Mouse (Mus musculus): ENCODE measurements around the gene Prickle1.

Gene Prickle1

DNA sequence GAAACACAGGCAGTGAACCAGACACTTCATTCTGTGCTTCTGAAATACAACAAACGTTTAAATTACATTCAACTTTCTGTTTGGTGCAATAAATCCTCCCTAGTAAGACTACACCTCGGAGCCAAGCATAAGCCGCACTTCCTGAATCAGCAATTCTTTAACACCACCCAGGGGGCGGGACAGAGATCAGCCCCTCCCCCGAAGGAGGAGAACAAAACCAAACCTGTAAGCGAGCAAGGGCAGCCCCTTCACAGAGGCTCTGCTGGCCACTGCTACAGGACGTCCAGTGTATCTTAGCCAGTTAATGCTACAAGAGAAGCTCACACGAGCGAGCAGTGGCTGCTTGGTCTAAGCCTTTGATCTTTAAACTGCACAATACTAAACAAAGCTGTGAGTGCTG is 43.5 kb downstream of the Prickle1 start:
- DNase-seq (ENCODE audit: low spot score): peak; percentile 72

DNA sequence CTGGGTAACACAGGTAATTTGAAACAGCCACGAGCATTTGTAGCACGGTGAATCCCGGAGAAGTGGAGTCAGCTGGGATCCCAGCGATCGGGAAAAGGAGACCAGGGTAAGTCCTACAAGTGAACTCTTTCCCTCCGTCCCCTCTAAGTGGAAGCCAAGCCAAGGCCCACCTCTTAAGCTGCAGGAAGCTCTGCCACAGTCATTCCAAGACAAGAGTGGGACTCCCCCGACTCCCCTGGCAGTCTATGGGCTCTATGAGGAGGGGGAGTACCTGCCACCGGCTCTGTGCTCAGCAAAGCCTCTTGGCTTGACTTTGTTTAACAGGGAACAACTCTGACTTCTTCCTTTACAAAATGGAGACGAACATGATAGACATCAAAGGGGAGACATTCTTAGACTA is 47.4 kb downstream of the Prickle1 start:
- DNase-seq (ENCODE audit: low spot score): no peak

DNA sequence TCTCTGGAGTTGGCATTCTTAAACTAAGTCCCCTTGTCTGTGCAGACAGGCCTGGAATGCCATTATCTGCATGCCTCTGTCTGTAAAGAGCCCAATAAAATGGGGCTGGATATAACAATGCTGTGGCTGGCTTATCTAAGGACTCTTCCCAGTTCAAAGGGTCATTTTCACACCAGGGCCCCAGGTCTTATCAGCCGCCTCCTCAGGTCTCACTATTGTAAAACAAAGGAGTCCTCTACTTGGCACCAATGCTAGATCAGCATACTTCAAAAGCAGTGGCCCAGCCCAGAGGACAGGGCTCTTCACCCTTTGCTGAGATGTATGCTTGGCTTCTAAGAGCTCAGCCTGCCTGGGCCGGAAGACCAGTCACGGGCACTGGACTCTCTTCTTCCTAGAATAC is 56.3 kb downstream of the Prickle1 start:
- DNase-seq (ENCODE audit: low spot score): no peak

DNA sequence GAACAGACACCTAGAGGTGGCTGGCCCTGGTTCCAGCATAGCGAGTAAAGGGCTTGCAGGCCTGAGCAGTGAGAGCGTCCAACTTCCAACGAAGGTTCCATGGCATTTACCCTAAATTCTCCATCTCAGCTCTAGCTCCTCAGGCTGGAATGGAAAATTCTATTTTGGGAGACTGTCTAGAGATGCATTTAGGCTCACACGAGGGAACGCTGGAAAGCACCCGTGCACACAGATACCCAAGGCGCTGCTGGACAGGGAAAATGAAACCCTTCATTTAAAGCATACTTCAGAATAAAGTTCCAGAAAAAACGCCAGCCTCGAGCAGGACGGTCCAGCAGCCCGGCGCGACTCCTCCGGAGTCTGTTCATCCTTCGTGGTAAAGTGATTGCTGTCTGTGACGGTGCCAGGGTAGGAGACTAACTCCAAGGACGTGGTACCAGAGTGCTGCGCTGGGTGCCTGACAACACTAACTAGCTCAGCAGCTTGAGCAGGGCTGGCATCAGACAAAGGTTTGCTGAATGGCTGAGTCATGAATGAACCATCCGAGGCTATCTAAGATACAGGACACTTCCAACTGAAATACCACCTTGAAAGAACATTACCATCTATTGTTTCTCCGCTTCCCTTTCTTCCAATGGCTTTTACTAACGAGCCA is 57.0 kb downstream of the Prickle1 start:
- DNase-seq (ENCODE audit: low spot score): no peak

DNA sequence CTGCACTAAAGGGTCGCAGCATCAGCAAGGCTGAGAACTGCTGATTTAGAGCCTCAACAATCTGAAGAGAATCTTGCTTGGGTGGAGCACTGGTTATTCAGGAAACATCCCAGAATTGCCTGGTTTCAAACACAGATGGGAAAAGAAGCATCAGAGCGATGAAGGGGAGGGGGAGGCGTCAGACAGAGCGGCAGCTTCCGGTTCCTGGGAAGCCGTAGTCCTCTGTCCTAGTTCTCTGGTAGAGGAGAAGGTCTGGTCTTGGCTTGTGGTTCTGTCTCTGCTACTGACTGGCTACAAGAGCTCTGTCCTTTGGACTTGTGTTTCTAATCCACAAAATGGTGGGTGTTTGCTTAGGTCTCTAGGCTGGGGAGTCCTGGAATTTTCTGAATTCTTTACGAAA is 57.9 kb downstream of the Prickle1 start:
- no peak for DNase-seq (ENCODE audit: low spot score)

DNA sequence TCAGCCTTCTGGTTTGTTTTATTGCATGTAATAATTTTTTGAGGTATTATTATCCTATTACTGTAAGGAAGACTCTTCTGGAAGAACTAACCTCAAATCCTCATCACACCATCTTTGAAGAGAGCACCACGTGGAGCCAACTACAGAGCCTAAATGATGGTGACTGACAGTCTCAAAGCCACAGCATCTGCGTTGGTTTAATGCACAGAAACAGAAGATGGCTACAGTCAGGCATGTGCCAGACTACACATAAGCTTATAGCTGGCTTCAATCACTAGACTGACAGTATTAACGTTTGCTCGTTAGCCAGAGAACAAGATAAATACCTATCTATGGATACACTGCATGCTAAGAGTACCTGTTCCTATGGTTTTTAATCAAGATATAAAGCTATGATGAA is 59.5 kb downstream of the Prickle1 start:
- no peak for DNase-seq (ENCODE audit: low spot score)

DNA sequence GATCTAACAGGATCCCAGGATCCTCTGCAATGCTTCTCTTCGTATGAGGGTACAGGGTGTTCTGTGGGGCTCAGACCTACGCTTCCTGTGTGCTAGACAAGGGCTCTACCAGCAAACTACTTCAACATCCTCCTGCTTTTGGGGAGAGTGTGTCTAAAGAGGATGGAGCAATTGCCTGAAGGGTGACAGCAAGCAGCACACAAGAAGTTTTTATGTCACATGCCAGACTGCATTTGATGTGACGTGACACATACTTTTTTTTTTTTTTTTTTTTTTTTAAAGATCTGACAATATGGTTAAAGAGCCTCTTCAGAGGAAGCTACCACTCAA is 65.0 kb downstream of the Prickle1 start:
- DNase-seq (ENCODE audit: low spot score): no peak

DNA sequence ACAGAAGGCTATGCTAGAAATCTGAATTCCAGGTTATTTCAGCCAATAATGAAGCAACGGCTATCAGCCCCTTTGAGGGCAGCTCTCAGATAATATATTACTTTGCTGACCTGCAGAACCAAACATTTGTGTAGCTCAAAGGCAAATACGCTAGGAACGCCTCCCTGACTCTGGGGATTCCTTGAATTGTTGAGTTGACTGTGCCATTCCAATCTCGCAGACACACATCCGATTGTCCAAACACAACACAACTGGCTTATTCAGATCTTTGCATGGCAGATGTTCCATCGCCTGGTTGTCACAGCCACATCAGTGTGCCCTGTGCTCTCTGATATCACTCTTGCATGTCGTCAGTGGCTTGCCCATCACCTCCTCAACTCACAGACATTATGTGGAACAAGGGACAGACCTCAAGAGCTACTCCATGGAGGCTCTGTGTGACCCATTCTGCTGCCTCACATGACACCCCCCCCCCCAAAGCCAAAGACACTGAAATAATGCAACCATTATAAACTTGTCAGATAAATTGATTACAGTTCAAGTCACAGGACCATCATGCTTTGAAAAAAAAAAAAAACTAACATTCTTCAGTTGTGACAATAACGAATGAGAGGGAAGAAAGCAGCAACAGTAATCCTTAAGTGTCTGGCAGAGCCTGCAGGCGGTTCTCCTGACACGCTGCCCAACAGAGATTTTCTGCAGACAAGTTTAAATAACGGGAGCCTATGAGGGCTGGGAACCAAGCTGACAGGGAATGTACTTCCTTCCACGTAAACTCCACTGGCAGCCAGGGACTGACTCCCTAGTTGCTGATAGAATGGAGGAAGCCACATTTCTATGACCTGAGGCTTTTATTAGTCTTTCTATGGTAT is 65.6 kb downstream of the Prickle1 start:
- DNase-seq (ENCODE audit: low spot score): peak; percentile 47

DNA sequence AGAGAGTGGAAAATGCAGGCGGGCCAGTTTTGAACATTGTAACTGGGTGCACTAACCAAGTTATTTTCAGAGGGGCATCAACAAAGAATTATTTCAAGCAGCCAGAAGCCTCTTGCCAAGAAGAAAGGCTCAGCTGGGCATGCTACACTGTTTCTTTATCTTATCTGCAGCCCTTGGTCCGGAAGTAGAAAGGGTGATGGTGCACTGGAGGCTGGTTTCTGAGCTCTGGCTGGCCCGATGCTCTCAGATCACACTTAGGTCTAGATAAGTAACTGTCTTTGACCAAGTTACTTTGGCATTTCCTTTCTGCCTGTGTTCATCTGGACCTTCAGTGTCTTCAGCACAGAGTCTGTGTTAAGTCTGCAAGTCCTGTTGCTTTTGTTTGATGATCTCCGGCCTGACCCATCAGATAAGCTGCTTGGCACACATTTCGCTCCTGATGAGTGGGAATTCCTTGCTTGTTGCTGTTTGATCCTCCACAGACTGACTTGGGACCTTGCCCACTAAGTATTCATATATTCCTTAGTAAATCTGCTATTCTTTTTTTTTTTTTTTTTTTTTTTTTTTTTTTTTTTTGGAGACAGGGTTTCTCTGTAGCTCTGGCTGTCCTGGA is 70.3 kb downstream of the Prickle1 start:
- DNase-seq (ENCODE audit: low spot score): no peak

DNA sequence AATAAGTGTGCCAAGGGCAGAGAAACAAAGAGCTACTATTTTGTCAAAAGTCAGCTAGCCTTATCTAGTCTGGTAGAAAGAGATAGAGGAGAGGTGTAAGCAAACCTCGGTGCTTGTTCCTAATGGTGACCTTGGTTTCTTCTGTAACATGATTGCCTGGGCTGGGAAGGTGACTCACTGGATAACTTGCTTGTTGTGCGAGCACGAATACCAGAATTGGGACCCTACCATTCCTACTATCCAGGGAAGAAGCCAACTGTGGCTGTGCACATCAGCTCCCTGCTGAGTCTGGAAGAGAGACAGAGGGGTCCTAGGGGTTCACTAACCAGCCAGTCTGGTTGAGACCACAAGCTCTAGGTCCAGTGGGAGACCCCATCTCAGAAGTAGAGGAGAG is 73.9 kb downstream of the Prickle1 start:
- DNase-seq (ENCODE audit: low spot score): no peak

DNA sequence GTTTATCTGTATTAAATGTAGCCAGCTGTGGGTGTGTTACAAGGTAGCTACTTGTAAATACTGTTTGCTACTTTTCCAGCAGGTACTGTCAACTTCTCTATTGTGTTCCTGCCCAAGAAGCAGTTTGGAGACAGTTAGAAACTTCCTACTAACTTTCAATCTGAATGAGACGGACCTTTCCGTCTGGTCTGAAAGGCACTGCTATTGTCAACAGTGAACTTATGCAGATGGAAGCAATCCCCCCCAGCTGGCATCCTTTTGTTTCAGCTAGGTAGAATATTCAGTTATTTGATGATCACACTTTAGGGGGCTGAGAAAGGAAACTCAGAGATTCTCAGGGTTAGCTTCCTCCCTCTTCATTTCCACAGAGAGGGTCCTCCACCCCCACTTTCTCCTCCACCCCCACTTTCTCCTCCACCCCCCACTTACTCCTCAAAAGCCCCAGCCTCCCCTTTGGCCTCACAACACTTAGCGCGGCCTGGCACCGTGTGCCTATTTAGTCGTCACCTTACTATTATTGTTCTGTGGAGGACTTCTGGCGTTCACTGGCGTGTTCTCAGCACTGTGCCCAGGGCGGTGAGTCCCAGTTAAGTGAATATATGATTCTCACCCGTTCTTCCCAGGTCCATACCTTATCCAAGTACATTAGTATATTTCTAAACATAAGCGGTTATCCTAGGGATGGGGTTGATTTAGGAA is 74.5 kb downstream of the Prickle1 start:
- no peak for DNase-seq (ENCODE audit: low spot score)

DNA sequence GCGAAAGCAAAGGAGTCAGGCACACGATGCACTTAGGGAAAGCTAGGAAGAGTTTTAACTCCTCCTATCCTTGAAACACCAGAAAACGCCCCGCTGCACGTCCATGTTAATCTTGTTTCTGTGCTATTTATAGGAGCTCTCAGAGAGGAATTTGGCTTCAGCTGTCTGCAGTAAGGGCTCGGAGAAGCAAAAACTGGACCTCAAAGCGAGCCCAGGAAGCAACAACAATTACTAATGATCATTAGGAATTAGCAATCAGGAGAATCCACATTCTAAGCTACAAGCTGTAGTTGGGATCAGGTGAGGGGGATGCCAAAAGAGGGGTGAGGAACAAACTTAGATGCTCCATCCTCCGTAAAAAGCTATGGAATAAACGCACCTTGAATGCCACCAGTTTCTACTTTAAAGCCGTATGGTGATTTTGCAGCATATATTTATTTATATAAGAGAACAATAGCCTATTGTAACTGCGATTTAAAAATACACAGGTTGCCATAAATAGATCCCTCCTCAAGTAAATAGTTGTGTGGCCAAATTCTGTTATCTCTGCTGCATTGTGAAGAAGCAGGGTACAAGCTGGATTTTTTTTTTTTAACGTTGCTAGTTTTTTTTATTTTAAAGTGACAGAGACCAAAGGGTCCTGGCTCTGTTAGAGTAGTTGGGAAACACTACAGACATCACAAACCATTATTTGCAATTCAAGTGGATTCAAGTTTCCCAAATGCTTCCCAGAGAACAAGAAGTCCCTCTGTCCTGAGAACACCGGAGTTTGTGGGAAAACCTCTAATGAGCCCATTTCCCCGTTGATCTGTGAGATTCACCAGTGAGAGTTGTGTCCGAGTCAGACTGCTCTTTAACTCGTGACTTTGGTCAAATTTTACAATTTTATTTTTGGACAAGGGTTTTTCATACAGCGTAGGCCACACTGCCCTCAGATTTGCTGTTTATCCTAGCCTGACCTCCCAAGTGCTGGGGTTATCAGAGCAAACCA is 75.6 kb downstream of the Prickle1 start:
- DNase-seq (ENCODE audit: low spot score): no peak

DNA sequence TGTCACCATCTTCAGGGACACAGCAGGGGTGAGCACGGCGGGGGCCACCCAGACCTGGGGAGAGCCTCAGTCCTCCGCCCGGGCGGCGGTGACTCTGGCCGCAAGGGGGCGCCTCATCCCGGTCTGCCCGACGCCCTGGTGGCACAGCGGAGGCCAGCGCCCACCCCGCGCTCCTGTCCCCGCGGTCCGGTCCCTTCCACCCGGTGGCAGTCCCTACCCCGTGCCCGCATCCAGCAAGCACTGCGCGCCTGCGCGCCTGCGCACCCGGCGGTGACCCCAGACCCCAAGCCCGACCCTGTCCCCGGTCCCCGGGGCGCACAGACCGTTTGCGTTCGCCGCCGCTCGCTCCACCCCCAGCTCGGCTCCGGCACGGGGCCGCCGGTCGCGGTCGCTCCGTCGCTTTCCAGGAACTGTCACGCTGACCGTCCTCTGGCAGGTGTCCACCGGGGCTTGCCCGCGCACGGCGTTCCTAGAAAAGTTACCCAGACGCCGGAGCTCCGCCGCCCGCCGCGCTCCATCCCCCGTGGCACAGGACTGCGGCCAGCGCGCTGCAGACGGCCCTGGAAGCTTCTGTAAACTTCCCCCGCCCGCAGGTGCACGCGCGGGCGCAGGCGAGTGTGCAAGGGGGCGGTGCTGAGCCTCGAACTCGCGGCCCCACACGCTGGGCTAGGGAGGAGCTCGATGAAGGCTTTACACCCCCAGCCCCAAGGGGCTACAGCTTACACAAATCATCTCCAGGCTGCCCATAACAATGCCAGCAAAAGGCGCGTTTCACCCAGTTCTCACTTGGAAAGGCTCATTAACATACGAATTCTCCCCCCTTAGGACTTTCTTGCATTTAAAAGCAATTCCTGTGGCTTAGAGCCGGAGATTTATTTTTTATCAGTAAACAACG is 76.5 kb downstream of the Prickle1 start:
- peak; percentile 85 for DNase-seq (ENCODE audit: low spot score)

DNA sequence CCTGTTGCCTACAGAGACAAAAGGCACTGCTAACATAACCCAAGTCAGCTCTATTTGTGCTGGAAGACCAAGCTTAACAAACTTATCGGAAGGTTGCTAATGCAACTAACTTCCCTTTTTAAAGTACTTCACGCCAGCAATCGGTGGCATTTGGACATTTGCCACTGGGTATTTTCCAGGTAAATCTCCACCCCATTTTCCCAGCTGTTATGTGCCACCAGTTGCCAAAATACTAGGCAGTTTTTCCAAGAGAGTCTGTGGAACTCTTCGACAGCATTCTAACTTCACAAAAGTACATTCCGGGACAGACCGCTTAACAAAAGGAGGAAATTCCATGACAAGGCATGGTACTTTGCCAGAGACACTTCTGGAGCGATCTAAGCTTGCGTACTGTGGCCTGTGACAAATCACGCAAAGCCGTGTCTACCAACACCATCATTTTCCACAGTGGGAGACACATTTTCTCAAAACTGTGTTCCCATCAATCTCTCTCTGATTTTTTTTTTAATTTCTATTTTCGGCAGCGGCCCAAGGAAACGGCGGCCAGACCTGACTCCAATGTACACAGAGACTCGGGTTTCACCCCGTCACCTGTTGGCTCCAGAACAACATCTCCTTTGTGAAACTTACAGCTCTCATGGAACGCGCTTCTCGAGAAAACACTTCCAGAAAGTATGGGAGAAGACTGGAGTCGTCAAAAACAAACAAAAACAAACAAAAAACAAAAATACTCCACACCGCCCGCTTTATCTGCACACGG is 77.4 kb downstream of the Prickle1 start:
- peak; percentile 36 for DNase-seq (ENCODE audit: low spot score)

DNA sequence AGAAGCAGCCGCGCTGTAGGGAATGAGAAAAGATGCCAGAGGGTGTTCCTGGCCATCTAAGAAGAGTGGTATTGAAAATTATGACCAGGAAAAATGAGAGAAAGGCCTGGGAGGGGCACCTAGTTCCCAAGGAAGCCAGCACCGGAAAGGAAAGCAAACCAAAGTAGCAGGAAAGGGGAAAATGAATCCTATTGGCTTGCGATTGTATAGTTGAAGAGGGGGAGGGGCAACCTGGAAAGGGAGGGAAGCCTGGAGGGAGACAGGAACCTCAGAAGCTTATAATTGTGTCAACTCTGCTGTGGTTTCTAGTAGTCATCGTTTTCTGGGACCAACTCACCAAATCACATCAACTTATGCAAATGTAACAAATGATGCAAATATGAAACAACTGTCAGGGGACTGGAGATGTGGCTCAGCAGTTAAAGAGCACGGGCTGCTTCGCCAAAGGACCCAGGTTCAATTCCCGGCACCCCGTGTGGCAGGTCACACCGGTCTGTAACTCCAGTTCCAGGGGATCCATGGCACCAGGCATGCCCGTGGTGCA is 78.6 kb downstream of the Prickle1 start:
- DNase-seq (ENCODE audit: low spot score): no peak

DNA sequence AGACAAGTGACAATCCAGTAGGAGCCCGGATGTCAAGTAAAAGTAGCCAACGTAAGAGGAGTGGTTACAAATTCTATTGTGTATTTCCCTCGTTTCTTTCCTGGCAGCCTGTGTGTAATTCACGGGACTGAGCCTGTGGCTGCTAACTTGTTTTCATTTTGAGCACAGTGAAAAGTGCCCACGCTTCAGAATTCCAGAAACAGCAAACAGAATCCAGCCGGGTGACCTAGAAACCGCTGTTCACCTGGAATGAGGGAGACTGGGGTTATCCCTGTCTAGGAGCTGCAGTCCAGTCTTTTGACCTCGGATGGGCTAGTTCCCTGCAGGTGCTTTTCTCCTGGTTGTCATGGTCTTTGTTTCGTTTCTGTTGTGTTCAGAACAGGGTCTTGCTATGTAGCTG is 80.4 kb downstream of the Prickle1 start:
- DNase-seq (ENCODE audit: low spot score): no peak

DNA sequence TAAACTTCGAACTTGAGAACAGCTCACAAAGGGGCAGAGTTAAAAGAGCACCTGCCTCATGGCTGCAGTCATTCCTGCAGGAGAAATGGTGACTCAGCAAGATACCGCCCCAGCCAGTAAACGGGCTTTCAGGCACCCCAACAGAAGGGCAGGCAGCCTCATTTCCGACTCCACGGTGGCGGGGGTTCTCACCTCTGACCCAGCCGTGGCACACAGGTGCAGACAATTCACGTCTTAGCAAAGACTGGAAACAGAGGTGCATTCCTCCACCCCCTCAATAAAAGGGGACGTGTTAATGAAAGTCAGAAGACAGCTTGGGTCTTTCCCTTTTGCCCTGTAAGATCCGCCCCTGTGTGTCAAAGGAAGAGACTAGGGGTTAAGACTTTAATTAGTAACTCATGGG is 81.8 kb downstream of the Prickle1 start:
- peak; percentile 30 for DNase-seq (ENCODE audit: low spot score)

DNA sequence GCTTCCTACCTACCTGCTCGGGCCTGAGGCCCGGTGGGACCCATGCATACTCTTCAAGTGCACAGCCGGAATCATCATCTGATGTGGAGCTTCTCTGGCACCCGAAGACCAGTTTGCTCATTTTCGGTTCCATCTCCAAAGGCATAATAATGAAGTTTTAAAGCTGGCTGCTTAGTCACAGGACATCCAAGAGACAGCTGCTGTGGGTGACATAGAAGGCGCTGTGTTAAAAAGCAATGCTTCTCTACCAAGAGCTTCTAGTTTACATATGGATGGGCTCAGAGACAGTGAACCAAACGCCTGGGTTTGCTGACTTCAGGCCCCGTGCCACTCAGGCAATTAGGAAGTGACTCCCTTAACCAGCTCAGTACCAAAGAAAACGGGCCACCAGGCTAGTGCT is 83.3 kb downstream of the Prickle1 start:
- no peak for DNase-seq (ENCODE audit: low spot score)

DNA sequence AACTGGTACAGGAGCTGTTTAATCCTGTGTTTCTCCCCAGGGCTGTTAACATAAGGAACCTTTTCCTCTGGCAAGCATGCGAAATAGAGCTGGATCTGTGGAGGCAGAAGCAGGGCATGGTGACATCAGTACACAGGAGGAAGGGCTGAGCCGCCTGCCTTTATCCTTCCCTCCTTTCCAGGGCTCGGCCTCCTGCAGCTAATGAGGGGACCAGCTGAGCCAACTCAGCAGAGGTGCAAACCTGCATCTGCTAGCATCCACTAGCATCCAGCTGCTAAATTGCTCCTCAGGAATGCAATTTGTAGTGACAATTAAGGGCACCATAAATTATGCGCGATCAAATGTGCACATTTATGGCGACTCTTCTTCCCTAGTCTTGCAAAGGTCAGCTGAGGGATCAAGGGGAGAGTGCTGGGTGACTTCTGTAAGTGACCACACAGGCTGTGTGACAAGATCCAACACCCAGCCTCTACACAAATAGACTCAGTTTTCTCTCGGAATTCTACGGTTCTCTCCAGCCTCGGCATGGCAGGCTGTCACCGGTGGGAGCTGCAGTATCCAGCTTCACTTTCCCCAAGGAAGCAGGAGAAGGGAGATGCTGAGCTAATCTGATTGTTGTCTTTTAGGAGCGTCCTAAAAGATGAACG is 84.9 kb downstream of the Prickle1 start:
- DNase-seq (ENCODE audit: low spot score): no peak

All from urinary bladder, postnatal 14 days (tissue).